Comparison of ENCODE assay signal across 8 mouse cellular contexts in genomic region chr11:76027139-76028071, GRCm38 (mm10). TPM values are rescaled to one million over a fixed set of nuclear protein-coding genes. Genes with fewer than 3 reads are reported as not detected.
DNase-seq lines count a peak whose midpoint lies in the region; ATAC-seq lines count a peak whose summit lies in the region.

TSS of gene Rflnb (minus strand) at chr11:76027782.

- WGBS in hindbrain, embryonic 11.5 days, result 0% methylated on average over 77 of the region's 112 CpGs

- peak within 1 kb of the TSS; percentile 60 for H3K4me3 ChIP-seq in hindbrain, embryonic 11.5 days (ENCODE audit: low read depth, low read length)

- H3K36me3 ChIP-seq in hindbrain, embryonic 11.5 days (ENCODE audit: control insufficient read depth, insufficient read depth, low read length), result no peaks in the 10 kb centered on the region

- peak; percentile 86 for ATAC-seq in hindbrain, embryonic 11.5 days (ENCODE audit: low FRiP score)

- peak within 1 kb of the TSS; percentile 69 for H3K9ac ChIP-seq in hindbrain, embryonic 11.5 days (ENCODE audit: low read depth, low read length)

- H3K27me3 ChIP-seq in hindbrain, embryonic 11.5 days (ENCODE audit: control insufficient read depth, insufficient read depth, low read length), result 0 out of 2 replicates have a peak, but pooled peaks cover 3% of the 10 kb centered on the region

- H3K9me3 ChIP-seq in hindbrain, embryonic 11.5 days (ENCODE audit: control insufficient read depth, low read length), result no peaks in the 10 kb centered on the region

- peak within 1 kb of the TSS; percentile 20; the same call in 1 of the 2 replicates for H3K27ac ChIP-seq in hindbrain, embryonic 11.5 days (ENCODE audit: low read depth, low read length)

- peak; percentile 43 for DNase-seq in R1 (ENCODE audit: low read depth, low spot score)
- DNase-seq in cerebellum, postnatal 10 days, result peak; percentile 86 to 91
- DNase-seq in frontal cortex, adult 2 months (ENCODE audit: extremely low spot score in 1 of 2, low spot score in 1 of 2), result peak in 1 of 2 experiments; percentile 61
- peak; percentile 91 for DNase-seq in hindbrain, embryonic 11.5 days (ENCODE audit: low spot score)
- DNase-seq in layer of hippocampus, postnatal 25 days (ENCODE audit: extremely low spot score in 1 of 2, low spot score in 1 of 2), result peak; percentile 43 to 61
- DNase-seq in lung, postnatal 4 days, result peak; percentile 95 to 97
- peak; percentile 91 for DNase-seq in retina, postnatal 1 day
- DNase-seq in urinary bladder, adult 18-20 months (ENCODE audit: low spot score in 2 of 2), result peak; percentile 81 to 86

- H3K4me1 ChIP-seq in hindbrain, embryonic 11.5 days (replicated peaks; ENCODE audit: control insufficient read depth, insufficient read depth, low read length), result peaks cover 9% of the 10 kb centered on the region

- H3K4me2 ChIP-seq in hindbrain, embryonic 11.5 days (replicated peaks; ENCODE audit: low read depth, low read length), result peak within 1 kb of the TSS; percentile 88

RNA-seq across cellular contexts. Expression of gene Rflnb, which starts in this region (rescaled TPM):
- 8.4 and 10.6 TPM in 2 replicates for polyA plus RNA-seq in frontal cortex, adult 2 months (2012; rRNA removed)
- polyA plus RNA-seq in hindbrain, embryonic 11.5 days (2014; fragmentation: Nextera tagmentation; extraction: Ambion mirVana), result 12.9 and 14.6 TPM in 2 replicates
- 10 to 100 TPM in 1 of 2 experiments, 1 to 10 TPM in 1; 9.6 to 10.3 TPM for total RNA-seq in layer of hippocampus, postnatal 25 days (2021)
